Mouse (Mus musculus): ENCODE measurements around the gene Kir3dl2.
"Not testable (repeated sequence)": the region's sequence is repeated elsewhere in the genome, so short reads cannot be mapped to it uniquely, and the experiment has no call there.

Kir3dl2 gene

GRCm38 (mm10) chrX:136543956-136544355 is at the start of gene Kir3dl2:
Gene Kir3dl2, minus strand, starts transcription at chrX:136544056.
- DNase-seq: not testable (repeated sequence)

GRCm38 (mm10) chrX:136590897-136591257 is 47.0 kb upstream of the Kir3dl2 start:
- no peak for DNase-seq

- DNase-seq: no peak
These were observed 46.5 kb upstream of the Kir3dl2 start, which contains the start of gene Tceal3 for GRCm38 (mm10) chrX:136590199-136590896. Gene Tceal3, plus strand, starts transcription at chrX:136590842.

- DNase-seq: no peak
These were observed 40.8 kb upstream of the Kir3dl2 start for GRCm38 (mm10) chrX:136584617-136585016.

GRCm38 (mm10) chrX:136569094-136569493 is 25.2 kb upstream of the Kir3dl2 start:
- not testable (repeated sequence) for DNase-seq

GRCm38 (mm10) chrX:136517699-136518098 is 26.2 kb downstream of the Kir3dl2 start, which contains the start of gene Kir3dl1:
Gene Kir3dl1, plus strand, starts transcription at chrX:136517999.
- DNase-seq: not testable (repeated sequence)

Measured in kidney, postnatal 14 days (tissue).